Mouse (Mus musculus): ENCODE measurements around the gene Pwp2. TPM values are rescaled to one million over a fixed set of nuclear protein-coding genes. Genes with fewer than 3 reads are reported as not detected.
"Not testable (repeated sequence)": the region's sequence is repeated elsewhere in the genome, so short reads cannot be mapped to it uniquely, and the experiment has no call there.

The Pwp2 gene
- polyA plus RNA-seq, 1 experiment from 2014 or later: 18.4 TPM

GRCm38 (mm10) chr10:78127046-78127870 is 57.7 kb downstream of the Pwp2 start:
- 70% methylated on average over 9 of the region's 9 CpGs for WGBS
- no peak overlapping the region for H3K4me3 ChIP-seq (replicated peaks)
- no peak for ATAC-seq (ENCODE audit: insufficient number of reproducible peaks, low FRiP score, low TSS enrichment, low read depth)
- peaks cover 24% of the 10 kb centered on the region for H3K4me1 ChIP-seq
- H3K9ac ChIP-seq: no peak overlapping the region
- no peaks in the 10 kb centered on the region for H3K27me3 ChIP-seq
- H3K9me3 ChIP-seq (replicated peaks): no peaks in the 10 kb centered on the region
- no peak overlapping the region for H3K4me2 ChIP-seq (replicated peaks)
- H3K36me3 ChIP-seq: no peaks in the 10 kb centered on the region
- H3K27ac ChIP-seq (replicated peaks): no peak overlapping the region

GRCm38 (mm10) chr10:78126311-78126710 is 58.6 kb downstream of the Pwp2 start:
- H3K4me3 ChIP-seq (replicated peaks): no peak overlapping the region
- H3K4me2 ChIP-seq (replicated peaks): no peak overlapping the region
- peaks cover 24% of the 10 kb centered on the region for H3K4me1 ChIP-seq
- H3K9ac ChIP-seq: no peak overlapping the region
- H3K27ac ChIP-seq (replicated peaks): no peak overlapping the region
- no peak for ATAC-seq (ENCODE audit: insufficient number of reproducible peaks, low FRiP score, low TSS enrichment, low read depth)
- 82% methylated on average over 5 of the region's 5 CpGs for WGBS
- H3K36me3 ChIP-seq: no peaks in the 10 kb centered on the region
- no peaks in the 10 kb centered on the region for H3K9me3 ChIP-seq (replicated peaks)
- H3K27me3 ChIP-seq: no peaks in the 10 kb centered on the region

- not testable (repeated sequence) for H3K27ac ChIP-seq (replicated peaks); H3K4me3 ChIP-seq (replicated peaks); H3K36me3 ChIP-seq; H3K4me2 ChIP-seq (replicated peaks); H3K27me3 ChIP-seq; H3K9ac ChIP-seq; ATAC-seq (ENCODE audit: insufficient number of reproducible peaks, low FRiP score, low TSS enrichment, low read depth); H3K9me3 ChIP-seq (replicated peaks)
- peaks cover 22% of the 10 kb centered on the region for H3K4me1 ChIP-seq
- WGBS: 37% methylated on average over 8 of the region's 8 CpGs
Measured at GRCm38 (mm10) chr10:78125061-78125460, 59.9 kb downstream of the Pwp2 start.

GRCm38 (mm10) chr10:78124137-78124536 is 60.8 kb downstream of the Pwp2 start:
- H3K4me3 ChIP-seq (replicated peaks); ATAC-seq (ENCODE audit: insufficient number of reproducible peaks, low FRiP score, low TSS enrichment, low read depth); H3K9me3 ChIP-seq (replicated peaks); H3K4me2 ChIP-seq (replicated peaks); H3K27ac ChIP-seq (replicated peaks); H3K36me3 ChIP-seq; H3K27me3 ChIP-seq; H3K9ac ChIP-seq: not testable (repeated sequence)
- H3K4me1 ChIP-seq: peaks cover 12% of the 10 kb centered on the region
- WGBS: 56% methylated on average over 6 of the region's 6 CpGs

Other genes with a start within 250 kb of the Pwp2 start
- 0.60 and 0.79 TPM in 2 replicates for gene Trpm2, start 214.6 kb downstream of the Pwp2 start, polyA plus RNA-seq (2015; fragmentation: Nextera tagmentation; extraction: Ambion mirVana)
- 31.0 and 32.7 TPM in 2 replicates for gene 1810043G02Rik, start 206.6 kb downstream of the Pwp2 start, polyA plus RNA-seq (2015; fragmentation: Nextera tagmentation; extraction: Ambion mirVana)
- 129 and 148 TPM in 2 replicates for gene Pfkl, start 175.1 kb downstream of the Pwp2 start, polyA plus RNA-seq (2015; fragmentation: Nextera tagmentation; extraction: Ambion mirVana)
- gene Dnmt3l, start 143.2 kb downstream of the Pwp2 start, polyA plus RNA-seq (2015; fragmentation: Nextera tagmentation; extraction: Ambion mirVana): 0.39 and 0.65 TPM in 2 replicates
- 0.30 and 0.31 TPM in 2 replicates for gene Aire, start 141.5 kb downstream of the Pwp2 start, polyA plus RNA-seq (2015; fragmentation: Nextera tagmentation; extraction: Ambion mirVana)
- gene Icosl, start 115.8 kb downstream of the Pwp2 start, polyA plus RNA-seq (2015; fragmentation: Nextera tagmentation; extraction: Ambion mirVana): 5.3 and 5.5 TPM in 2 replicates
- 38.1 and 40.9 TPM in 2 replicates for gene D10Jhu81e, start 15.4 kb downstream of the Pwp2 start, polyA plus RNA-seq (2015; fragmentation: Nextera tagmentation; extraction: Ambion mirVana)
- gene Trappc10, start 59.5 kb upstream of the Pwp2 start, polyA plus RNA-seq (2015; fragmentation: Nextera tagmentation; extraction: Ambion mirVana): 15.8 and 16.1 TPM in 2 replicates
- 99.7 and 105 TPM in 2 replicates for gene Agpat3, start 167.3 kb upstream of the Pwp2 start, polyA plus RNA-seq (2015; fragmentation: Nextera tagmentation; extraction: Ambion mirVana)
- 292 and 298 TPM in 2 replicates for gene Rrp1, start 227.9 kb upstream of the Pwp2 start, polyA plus RNA-seq (2015; fragmentation: Nextera tagmentation; extraction: Ambion mirVana)
- gene Cstb, start 240.5 kb upstream of the Pwp2 start, polyA plus RNA-seq (2015; fragmentation: Nextera tagmentation; extraction: Ambion mirVana): 265 and 273 TPM in 2 replicates